Mouse (Mus musculus) myocyte (in vitro differentiated cells): ENCODE data around the gene Chd2.
A peak's percentile ranks its signal among the peaks of the same experiment; 100 is the strongest.

ENCODE experiments used
- CEBPB ChIP-seq: IDR thresholded peaks from 2 replicates; pipeline ENCODE4 v1.6.1; 2011; ENCODE audit warnings: mild to moderate bottlenecking, moderate library complexity; ENCODE audit not compliant: poor library complexity, insufficient read depth, severe bottlenecking
- E2F4 ChIP-seq: IDR thresholded peaks from one replicate; pipeline ENCODE4 v1.6.1; 2011; ENCODE audit warnings: mild to moderate bottlenecking, control low read depth, moderate library complexity; ENCODE audit not compliant: insufficient read depth
- MAX ChIP-seq: IDR thresholded peaks from one replicate; pipeline ENCODE4 v1.6.1; 2011; ENCODE audit warnings: low read depth, mild to moderate bottlenecking, control low read depth
- MYOD1 ChIP-seq, 3 experiments: IDR thresholded peaks; one replicate each; pipeline ENCODE4 v1.6.1; 2011; ENCODE audit warnings: control low read depth in 2 of 3, low read depth in 2 of 3, mild to moderate bottlenecking in 2 of 3, moderate library complexity in 1 of 3; ENCODE audit not compliant: insufficient read length in 2 of 3, control insufficient read depth in 1 of 3
- MYOG ChIP-seq, 3 experiments: IDR thresholded peaks; one replicate each; pipeline ENCODE4 v1.6.1; 2011; ENCODE audit warnings: control low read depth in 2 of 3, low read depth in 2 of 3, mild to moderate bottlenecking in 2 of 3; ENCODE audit not compliant: insufficient read length in 2 of 3, control insufficient read depth in 1 of 3, insufficient read depth in 1 of 3
- POLR2A ChIP-seq: IDR thresholded peaks from one replicate; pipeline ENCODE4 v1.6.1; 2011; ENCODE audit warnings: low read depth, mild to moderate bottlenecking, control low read depth, moderate library complexity; ENCODE audit not compliant: insufficient read length
- POLR2AphosphoS2 ChIP-seq: IDR thresholded peaks from one replicate; pipeline ENCODE4 v1.6.1; 2011; ENCODE audit warnings: low read depth, control low read depth; ENCODE audit not compliant: insufficient read length
- REST ChIP-seq: IDR thresholded peaks from one replicate; pipeline ENCODE4 v1.6.1; 2011; ENCODE audit warnings: mild to moderate bottlenecking, control low read depth, moderate library complexity; ENCODE audit not compliant: insufficient read depth, insufficient read length
- SRF ChIP-seq: IDR thresholded peaks from one replicate; pipeline ENCODE4 v1.6.1; 2011; ENCODE audit warnings: low read depth; ENCODE audit not compliant: control insufficient read depth, insufficient read length
- TCF12 ChIP-seq: IDR thresholded peaks from one replicate; pipeline ENCODE4 v1.6.1; 2011; ENCODE audit warnings: mild to moderate bottlenecking, control low read depth; ENCODE audit not compliant: poor library complexity, insufficient read depth, severe bottlenecking
- TCF3 ChIP-seq: IDR thresholded peaks from one replicate; pipeline ENCODE4 v1.6.1; 2011; ENCODE audit warnings: low read depth, control low read depth; ENCODE audit not compliant: insufficient read length
- USF1 ChIP-seq: IDR thresholded peaks from one replicate; pipeline ENCODE4 v1.6.1; 2011; ENCODE audit warnings: low read depth, mild to moderate bottlenecking, control low read depth, moderate library complexity

DNA sequence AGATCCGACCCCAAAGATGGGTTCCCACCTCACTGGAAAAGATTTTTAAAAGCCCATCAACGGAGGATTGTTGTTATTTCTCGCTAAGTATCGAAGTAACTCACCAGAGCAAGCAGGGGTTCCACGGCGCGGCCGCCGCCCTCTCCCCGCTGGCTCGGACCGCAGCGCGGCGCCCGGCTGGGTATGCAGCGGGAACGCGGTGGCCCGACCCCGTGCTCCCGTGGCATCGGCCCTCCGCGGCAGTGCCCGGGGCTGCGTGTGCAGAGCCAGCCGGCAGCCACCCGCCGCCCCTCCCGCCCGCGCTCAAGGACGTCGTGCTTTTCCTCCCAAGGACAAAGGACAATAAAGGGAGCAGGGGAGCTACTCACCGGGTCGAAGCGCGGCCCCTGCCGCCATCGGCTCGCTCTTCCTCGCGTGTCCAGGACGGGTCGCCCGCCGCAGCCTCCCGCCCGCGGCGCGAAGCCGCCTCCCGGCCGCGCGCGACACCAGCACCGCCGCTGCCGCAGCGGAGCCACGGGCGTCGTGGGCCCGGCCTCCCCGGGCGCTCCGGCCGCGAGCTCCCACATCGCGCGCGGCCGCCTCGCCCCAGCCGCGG, 16.1 kb upstream of the Chd2 start:
- TF ChIP-seq POLR2A (peak; percentile 49), TCF12 (no peak), TCF3 (no peak), USF1 (no peak), MAX (no peak), CEBPB (no peak), SRF (no peak), MYOD1 (IDR thresholded peaks at IDR 0.05; ENCODE audit: control insufficient read depth in 1 of 3, insufficient read length in 2 of 3, low read depth in 2 of 3) (no peak), POLR2AphosphoS2 (no peak), MYOG (IDR thresholded peaks at IDR 0.05; ENCODE audit: control insufficient read depth in 1 of 3, insufficient read depth in 1 of 3, insufficient read length in 2 of 3, low read depth in 2 of 3) (no peak), E2F4 (no peak), REST (no peak)
